Mouse (Mus musculus) forebrain, embryonic 10.5 days (tissue): Measurements from ENCODE around the gene Ewsr1. TPM values are rescaled to one million over a fixed set of nuclear protein-coding genes. Genes with fewer than 3 reads are reported as not detected.

ENCODE experiments used
- DNase-seq: peaks from one replicate; pipeline ENCODE4 v3.0.0-alpha.2; 2017; ENCODE audit warnings: low spot score; ENCODE audit errors: extremely low spot score
- H3K27ac ChIP-seq: fragments of 300-500 bp; sonication (generic); 2 replicates; pipeline ENCODE4 v1.5.1; 2016; ENCODE audit warnings: mild to moderate bottlenecking
- H3K27me3 ChIP-seq: fragments of 300-500 bp; sonication (generic); 2 replicates; pipeline ENCODE4 v1.6.1; 2016; ENCODE audit warnings: mild to moderate bottlenecking; ENCODE audit not compliant: poor library complexity, severe bottlenecking
- H3K36me3 ChIP-seq: fragments of 300-500 bp; sonication (generic); replicated peaks from 2 replicates; pipeline ENCODE4 v1.6.1; 2016; ENCODE audit warnings: mild to moderate bottlenecking, moderate library complexity
- H3K4me1 ChIP-seq: fragments of 300-500 bp; sonication (generic); 2 replicates; pipeline ENCODE4 v1.6.1; 2016
- H3K4me3 ChIP-seq: fragments of 300-500 bp; sonication (generic); 2 replicates; pipeline ENCODE4 v1.5.1; 2016; ENCODE audit warnings: mild to moderate bottlenecking, moderate library complexity
- H3K9me3 ChIP-seq: fragments of 300-500 bp; sonication (generic); 2 replicates; pipeline ENCODE4 v1.6.1; 2016; ENCODE audit warnings: mild to moderate bottlenecking, moderate library complexity
- WGBS: fragments of 180-500 bp; shearing (Covaris S2); methylation state at CpG from one replicate; pipeline ENCODE4 v1.1.7; 2016; 5-methylcytosine and 5-hydroxymethylcytosine counted together
- microRNA-seq: library from miRNA; unstranded; fragments of <30 nt; microRNA quantifications from one replicate; pipeline ENCODE4, GENCODE M21; 2017
- polyA plus RNA-seq: library from polyadenylated mRNA; unstranded; fragments of >200 nt; fragmentation: Nextera tagmentation; extraction: Ambion mirVana; gene quantifications from 2 replicates; pipeline ENCODE4 v1.2.1, GENCODE M21; 2016

The Ewsr1 gene
- polyA plus RNA-seq, 1 experiment from 2014 or later: 896 TPM

DNA sequence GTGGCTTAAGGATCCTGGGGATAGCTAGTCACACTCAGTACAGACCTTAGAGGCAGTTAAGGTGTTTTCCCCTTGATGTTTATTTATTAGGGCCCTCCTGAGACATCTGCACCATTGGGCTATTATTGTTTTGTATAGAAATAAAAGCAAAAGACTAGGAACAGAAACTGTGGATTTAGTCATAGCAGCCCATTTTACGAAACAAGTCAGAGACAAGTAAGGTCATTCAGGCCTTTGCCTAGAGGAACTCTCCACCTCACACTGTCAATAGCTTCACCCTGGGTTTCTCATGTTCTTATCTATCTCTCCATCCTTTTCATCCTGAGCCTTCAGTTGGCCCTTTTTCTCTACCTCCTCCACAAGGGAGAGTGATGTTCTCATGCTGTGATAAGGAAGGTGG is 74.0 kb downstream of the Ewsr1 start:
- Histone ChIP-seq H3K36me3 (peaks cover 90% of the 10 kb centered on the region), H3K4me1 (no peaks in the 10 kb centered on the region), H3K27ac (no peak overlapping the region), H3K4me3 (no peak overlapping the region), H3K9me3 (no peaks in the 10 kb centered on the region), H3K27me3 (no peaks in the 10 kb centered on the region)
- no peak for DNase-seq
- WGBS: 97% methylated on average over 1 of the region's 1 CpGs

Small RNAs within 50 kb of the gene (microRNA-seq; reads per million reads assigned to microRNA genes)
- gene Gm47296: not detected

Other genes starting within 250 kb of the Ewsr1 start
- gene Nf2, start 249.7 kb downstream of the Ewsr1 start, polyA plus RNA-seq: 57.4 and 62.4 TPM in 2 replicates
- gene Nipsnap1, start 225.3 kb downstream of the Ewsr1 start, polyA plus RNA-seq: 84.6 and 86.8 TPM in 2 replicates
- 56.8 and 58.2 TPM in 2 replicates for gene Thoc5, start 203.9 kb downstream of the Ewsr1 start, polyA plus RNA-seq
- gene Nefh, start 151.2 kb downstream of the Ewsr1 start, polyA plus RNA-seq: 0.11 and 0.17 TPM in 2 replicates
- gene Ap1b1, start 112.4 kb downstream of the Ewsr1 start, polyA plus RNA-seq: 61.5 and 64.3 TPM in 2 replicates
- 0.60 and 0.77 TPM in 2 replicates for gene Rasl10a, start 41.1 kb downstream of the Ewsr1 start, polyA plus RNA-seq
- 20.0 and 20.9 TPM in 2 replicates for gene Gas2l1, start 33.9 kb downstream of the Ewsr1 start, polyA plus RNA-seq
- gene Rhbdd3, start 340 bp downstream of the Ewsr1 start, polyA plus RNA-seq: 29.7 and 31.6 TPM in 2 replicates
- gene Emid1, start 53.0 kb upstream of the Ewsr1 start, polyA plus RNA-seq: 29.0 and 31.3 TPM in 2 replicates
- 11.4 TPM in 2 replicates for gene Kremen1, start 162.3 kb upstream of the Ewsr1 start, polyA plus RNA-seq